Mouse (Mus musculus) liver, embryonic 14.5 days (tissue): ENCODE measurements at regions not wholly inside any gene's neighbourhood (a gene's known extent, or its start where the extent isn't known, plus 50 kb on each side); places are given as distances from the start of the nearest gene placed in this dataset.

Experiments
- ATAC-seq: fragments of 200-750 bp; cut with Nextera tagmentation; 2 replicates; pipeline ENCODE4 v1.8.0; 2017; ENCODE audit warnings: moderate number of reproducible peaks, mild to moderate bottlenecking, moderate library complexity; ENCODE audit not compliant: insufficient read depth
- DNase-seq, 3 experiments: peaks; one replicate each; pipeline ENCODE4 v3.0.0-alpha.2; 2012 to 2013; ENCODE audit warnings: low read depth in 3 of 3, low spot score in 3 of 3
- H3K27ac ChIP-seq: fragments of 300-500 bp; sonication (generic); 2 replicates; pipeline ENCODE4 v1.5.1; 2014; ENCODE audit warnings: moderate library complexity, mild to moderate bottlenecking, control low read depth, inconsistent platforms
- H3K27me3 ChIP-seq: fragments of 300-500 bp; sonication (generic); 2 replicates; pipeline ENCODE4 v1.6.1; 2014; ENCODE audit warnings: mild to moderate bottlenecking, low read length, moderate library complexity; ENCODE audit not compliant: control insufficient read depth, insufficient read depth
- H3K36me3 ChIP-seq: fragments of 300-500 bp; sonication (generic); replicated peaks from 2 replicates; pipeline ENCODE4 v1.6.1; 2014; ENCODE audit warnings: low read depth; ENCODE audit not compliant: control insufficient read depth, insufficient read depth
- H3K4me1 ChIP-seq, 2 experiments: fragments of 200-500 bp in 1 of 2; fragments of 300-500 bp in 1 of 2; sonication (generic) in 1 of 2; replicated peaks; 2 replicates each; pipeline ENCODE4 v1.6.1; 2012 to 2014; ENCODE audit warnings: antibody characterized with exemption in 1 of 2, inconsistent platforms in 1 of 2, low read length in 1 of 2; ENCODE audit not compliant: control insufficient read depth in 2 of 2, insufficient read depth in 2 of 2
- H3K4me2 ChIP-seq: fragments of 300-500 bp; sonication (generic); 2 replicates; pipeline ENCODE4 v1.6.1; 2014; ENCODE audit warnings: low read depth, mild to moderate bottlenecking, control low read depth, moderate library complexity
- H3K4me3 ChIP-seq, 2 experiments: fragments of 200-500 bp in 1 of 2; fragments of 300-500 bp in 1 of 2; sonication (generic) in 1 of 2; 2 replicates each; pipeline ENCODE4 v1.5.1; 2012 to 2014; ENCODE audit warnings: low read depth in 2 of 2, low read length in 2 of 2, mild to moderate bottlenecking in 2 of 2, control low read depth in 1 of 2, inconsistent platforms in 1 of 2, moderate library complexity in 1 of 2; ENCODE audit not compliant: insufficient read depth in 1 of 2
- H3K9ac ChIP-seq: fragments of 300-500 bp; sonication (generic); replicated peaks from 2 replicates; pipeline ENCODE4 v1.6.1; 2014; ENCODE audit warnings: mild to moderate bottlenecking, control low read depth, moderate library complexity
- H3K9me3 ChIP-seq: fragments of 300-500 bp; sonication (generic); 2 replicates; pipeline ENCODE4 v1.6.1; 2016; ENCODE audit warnings: low read length, mixed read lengths; ENCODE audit not compliant: control insufficient read depth
- CTCF ChIP-seq: IDR thresholded peaks from 2 replicates; pipeline ENCODE4 v1.5.1; 2016; ENCODE audit warnings: antibody characterized with exemption, low read depth, control low read depth
- EP300 ChIP-seq: IDR thresholded peaks from 2 replicates; pipeline ENCODE4 v1.6.1; 2016; ENCODE audit warnings: antibody characterized with exemption, low read depth
- WGBS: fragments of 180-500 bp; shearing (Covaris S2); extraction: QIAGEN DNeasy Blood & Tissue Kit; methylation state at CpG from one replicate; pipeline ENCODE4 v1.1.7; 2014; ENCODE audit not compliant: insufficient replicate concordance; 5-methylcytosine and 5-hydroxymethylcytosine counted together

DNA sequence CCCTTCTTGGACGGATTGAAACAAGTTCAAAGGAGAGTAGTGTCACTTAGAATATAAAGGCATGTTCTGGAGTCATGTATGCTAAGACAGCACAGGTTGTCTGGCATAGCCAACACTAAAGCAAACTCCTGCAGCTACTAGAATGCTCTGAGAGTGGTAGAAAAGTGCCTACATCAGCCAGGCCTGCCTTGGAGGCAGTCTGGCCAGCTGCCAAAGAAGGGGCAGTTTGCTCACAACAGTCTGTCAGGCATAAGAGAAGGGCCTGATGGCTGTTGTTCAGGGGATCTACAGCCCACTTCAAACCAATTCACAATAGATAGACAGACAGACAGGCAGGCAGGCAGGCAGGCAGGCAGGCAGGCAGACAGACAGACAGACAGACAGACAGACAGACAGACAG lies 136.5 kb upstream of the Dap start:
- TF ChIP-seq EP300: no peak
- TF ChIP-seq CTCF: no peak
- H3K36me3 ChIP-seq: no peaks in the 10 kb centered on the region
- H3K27me3 ChIP-seq: no peaks in the 10 kb centered on the region
- DNase-seq (no peak), ATAC-seq (no peak)
- no peak overlapping the region for H3K27ac ChIP-seq
- no peaks in the 10 kb centered on the region for H3K4me1 ChIP-seq
- no peak overlapping the region for H3K4me2 ChIP-seq
- H3K9ac ChIP-seq: no peak overlapping the region
- no peak overlapping the region for H3K4me3 ChIP-seq
- no peaks in the 10 kb centered on the region for H3K9me3 ChIP-seq
- WGBS: 38% methylated on average over 1 of the region's 1 CpGs

DNA sequence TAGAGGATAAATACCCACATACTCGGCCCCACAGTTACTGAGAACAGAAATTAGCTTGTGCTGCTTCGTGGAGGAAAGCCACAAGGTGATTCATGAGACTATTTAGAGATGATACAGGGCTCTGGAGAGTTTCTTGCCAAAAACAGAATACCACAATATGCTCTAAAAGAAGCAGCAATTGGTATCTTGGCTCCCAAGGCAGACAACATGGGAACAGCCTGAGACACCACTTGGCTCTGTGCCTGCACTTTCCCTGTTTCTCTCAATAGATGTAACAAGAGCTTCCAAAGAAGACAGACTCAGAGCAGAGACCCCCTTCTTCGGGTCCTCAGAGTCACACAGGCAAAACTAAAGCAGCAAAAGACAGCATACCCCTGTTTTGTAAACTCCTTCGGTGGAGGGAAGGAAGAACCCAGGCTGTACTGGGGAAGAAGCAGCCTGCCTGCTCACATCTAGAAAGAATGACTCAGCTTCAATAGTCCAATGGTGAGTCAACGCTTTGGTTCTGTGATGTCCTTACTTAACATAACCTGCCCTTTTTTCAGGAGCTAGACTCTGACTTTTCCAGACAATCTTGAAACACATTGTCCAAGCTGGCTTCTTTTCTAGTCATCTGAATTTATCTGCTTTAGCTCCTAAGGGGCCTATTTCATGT lies 132.1 kb upstream of the Dap start:
- H3K9ac ChIP-seq: no peak overlapping the region
- 49% methylated on average over 5 of the region's 5 CpGs for WGBS
- no peaks in the 10 kb centered on the region for H3K27me3 ChIP-seq
- DNase-seq: no peak
- no peak overlapping the region for H3K4me2 ChIP-seq
- H3K4me1 ChIP-seq: no peaks in the 10 kb centered on the region
- TF ChIP-seq EP300: no peak
- no peak for TF ChIP-seq CTCF
- H3K27ac ChIP-seq: no peak overlapping the region
- no peak overlapping the region for H3K4me3 ChIP-seq
- no peaks in the 10 kb centered on the region for H3K9me3 ChIP-seq
- no peaks in the 10 kb centered on the region for H3K36me3 ChIP-seq
- no peak for ATAC-seq

DNA sequence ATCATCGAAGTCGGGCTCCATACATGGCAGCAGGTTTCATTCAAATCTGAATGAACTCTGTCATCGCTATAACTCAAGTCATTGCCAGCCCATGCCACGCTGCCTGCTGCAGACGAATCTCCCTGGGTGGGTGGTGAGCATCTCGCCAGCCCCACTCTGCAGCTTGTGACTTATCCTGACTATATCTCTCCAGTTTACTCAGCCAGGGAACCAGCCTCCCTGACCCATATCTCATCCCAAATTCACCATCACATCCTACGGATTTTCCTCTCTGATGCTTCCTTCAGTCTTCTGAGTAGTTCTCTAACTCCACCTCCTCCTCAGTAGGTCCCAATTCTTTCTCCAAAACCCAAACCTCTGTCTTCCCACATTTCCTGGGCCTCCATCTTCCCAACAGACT lies 127.9 kb upstream of the Dap start:
- Histone ChIP-seq H3K27ac (no peak overlapping the region), H3K9ac (no peak overlapping the region), H3K9me3 (no peaks in the 10 kb centered on the region), H3K27me3 (no peaks in the 10 kb centered on the region), H3K4me2 (no peak overlapping the region), H3K36me3 (no peaks in the 10 kb centered on the region), H3K4me1 (no peaks in the 10 kb centered on the region), H3K4me3 (no peak overlapping the region)
- 65% methylated on average over 7 of the region's 7 CpGs for WGBS
- no peak for DNase-seq
- no peak for ATAC-seq
- TF ChIP-seq EP300: no peak
- no peak for TF ChIP-seq CTCF

DNA sequence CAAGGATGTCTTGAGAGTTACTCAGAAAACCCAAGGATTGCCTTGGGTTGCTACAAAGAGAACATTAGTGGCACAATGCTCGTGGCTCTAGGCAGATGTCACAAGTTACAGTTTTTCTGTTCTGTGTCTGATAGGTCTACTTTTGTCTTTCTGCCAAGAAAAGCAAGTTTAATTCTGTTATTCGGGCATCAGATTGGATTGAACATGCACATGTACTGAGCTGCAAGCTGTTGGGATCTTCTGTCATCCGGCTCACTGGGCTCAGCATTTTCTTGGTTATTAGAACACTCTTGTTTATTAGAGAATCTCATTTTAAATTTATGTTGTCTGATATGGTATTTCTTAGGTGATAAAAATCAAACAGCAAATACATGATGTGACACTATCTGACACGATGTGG lies 126.8 kb upstream of the Dap start:
- no peaks in the 10 kb centered on the region for H3K4me1 ChIP-seq
- no peak for ATAC-seq
- H3K4me3 ChIP-seq: no peak overlapping the region
- 54% methylated on average over 4 of the region's 4 CpGs for WGBS
- no peak overlapping the region for H3K4me2 ChIP-seq
- H3K36me3 ChIP-seq: no peaks in the 10 kb centered on the region
- DNase-seq: no peak
- TF ChIP-seq CTCF (no peak), EP300 (no peak)
- H3K9me3 ChIP-seq: no peaks in the 10 kb centered on the region
- no peaks in the 10 kb centered on the region for H3K27me3 ChIP-seq
- no peak overlapping the region for H3K9ac ChIP-seq
- H3K27ac ChIP-seq: no peak overlapping the region

DNA sequence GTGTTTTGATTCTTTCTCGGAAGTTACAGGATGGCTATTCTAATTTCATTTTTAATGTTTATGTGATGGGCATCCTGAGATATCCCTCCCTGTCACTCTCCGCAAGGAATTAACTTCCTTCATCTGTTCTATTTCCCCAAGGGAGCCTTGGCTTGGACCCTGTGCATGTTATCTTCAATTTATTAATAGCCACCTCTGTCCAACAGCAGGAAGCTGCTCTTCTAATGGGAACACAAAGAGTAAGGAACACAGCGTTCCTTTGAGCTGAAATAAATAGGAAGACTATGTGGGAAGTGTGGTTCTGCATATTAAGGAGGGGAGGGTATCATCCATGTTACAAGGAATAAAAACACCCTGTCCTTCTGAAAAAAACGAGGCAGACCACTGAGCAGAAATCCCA lies 119.4 kb upstream of the Dap start:
- ATAC-seq: no peak
- no peak for DNase-seq
- Histone ChIP-seq H3K4me1 (no peaks in the 10 kb centered on the region), H3K27me3 (no peaks in the 10 kb centered on the region), H3K9me3 (no peaks in the 10 kb centered on the region), H3K27ac (no peak overlapping the region), H3K36me3 (no peaks in the 10 kb centered on the region), H3K4me3 (no peak overlapping the region), H3K4me2 (no peak overlapping the region), H3K9ac (no peak overlapping the region)
- 56% methylated on average over 4 of the region's 4 CpGs for WGBS
- TF ChIP-seq EP300: no peak
